Mouse (Mus musculus) stomach, embryonic 16.5 days (tissue): ENCODE data around the gene Arap1. TPM values are rescaled to one million over a fixed set of nuclear protein-coding genes. Genes with fewer than 3 reads are reported as not detected.
A peak's percentile ranks its signal among the peaks of the same experiment; 100 is the strongest.

Experiments
- ATAC-seq: fragments of 200-750 bp; cut with Nextera tagmentation; 2 replicates; pipeline ENCODE4 v1.8.0; 2017; ENCODE audit warnings: moderate number of reproducible peaks, moderate TSS enrichment; ENCODE audit not compliant: insufficient read depth, low FRiP score
- H3K27ac ChIP-seq: fragments of 300-500 bp; sonication (generic); 2 replicates; pipeline ENCODE4 v1.5.1; 2014; ENCODE audit warnings: low read length
- H3K27me3 ChIP-seq: fragments of 300-500 bp; sonication (generic); 2 replicates; pipeline ENCODE4 v1.6.1; 2014; ENCODE audit warnings: low read length, control low read depth, mixed read lengths; ENCODE audit not compliant: control insufficient read depth, insufficient read depth
- H3K36me3 ChIP-seq: fragments of 300-500 bp; sonication (generic); 2 replicates; pipeline ENCODE4 v1.6.1; 2014; ENCODE audit warnings: low read length; ENCODE audit not compliant: control insufficient read depth, insufficient read depth
- H3K4me1 ChIP-seq: fragments of 300-500 bp; sonication (generic); 2 replicates; pipeline ENCODE4 v1.6.1; 2014; ENCODE audit warnings: low read length, control low read depth, mixed read lengths; ENCODE audit not compliant: control insufficient read depth, insufficient read depth
- H3K4me2 ChIP-seq: fragments of 300-500 bp; sonication (generic); 2 replicates; pipeline ENCODE4 v1.6.1; 2014; ENCODE audit warnings: low read depth, low read length, mixed read lengths
- H3K4me3 ChIP-seq: fragments of 300-500 bp; sonication (generic); replicated peaks from 2 replicates; pipeline ENCODE4 v1.5.1; 2014; ENCODE audit warnings: mild to moderate bottlenecking, low read length
- H3K9ac ChIP-seq: fragments of 300-500 bp; sonication (generic); 2 replicates; pipeline ENCODE4 v1.6.1; 2014; ENCODE audit warnings: low read length
- H3K9me3 ChIP-seq: fragments of 300-500 bp; sonication (generic); replicated peaks from 2 replicates; pipeline ENCODE4 v1.6.1; 2016; ENCODE audit warnings: low read length, control low read depth; ENCODE audit not compliant: control insufficient read depth
- WGBS: fragments of 180-500 bp; shearing (Covaris S2); extraction: QIAGEN DNeasy Blood & Tissue Kit; methylation state at CpG from one replicate; pipeline ENCODE4 v1.1.7; 2014; 5-methylcytosine and 5-hydroxymethylcytosine counted together
- polyA plus RNA-seq: library from polyadenylated mRNA; unstranded; fragments of >200 nt; fragmentation: Nextera tagmentation; extraction: Ambion mirVana; gene quantifications from 2 replicates; pipeline ENCODE4 v1.2.1, GENCODE M21; 2015

Arap1 gene
- polyA plus RNA-seq, 1 experiment from 2014 or later = 105 TPM

DNA sequence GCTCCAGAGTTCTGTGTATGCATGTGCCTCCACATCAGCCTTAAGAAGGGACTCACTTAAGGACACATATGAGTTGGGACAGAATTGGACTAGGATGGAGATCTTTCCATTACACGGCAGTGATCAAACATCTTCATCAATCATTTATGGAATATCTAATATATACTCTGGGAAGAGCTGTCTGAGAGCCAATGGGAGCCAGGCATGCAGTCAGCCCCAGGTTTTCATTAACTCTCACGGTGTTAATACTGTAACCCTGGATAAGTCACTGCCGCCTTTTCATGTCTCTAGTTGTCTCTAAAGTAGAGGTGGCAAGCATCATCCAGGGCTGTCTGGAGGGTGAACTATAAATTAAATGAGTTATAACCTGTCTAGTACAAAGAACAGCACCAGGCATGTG is 34.8 kb upstream of the Arap1 start:
- Histone ChIP-seq H3K27ac (no peak overlapping the region), H3K4me2 (no peak overlapping the region)

DNA sequence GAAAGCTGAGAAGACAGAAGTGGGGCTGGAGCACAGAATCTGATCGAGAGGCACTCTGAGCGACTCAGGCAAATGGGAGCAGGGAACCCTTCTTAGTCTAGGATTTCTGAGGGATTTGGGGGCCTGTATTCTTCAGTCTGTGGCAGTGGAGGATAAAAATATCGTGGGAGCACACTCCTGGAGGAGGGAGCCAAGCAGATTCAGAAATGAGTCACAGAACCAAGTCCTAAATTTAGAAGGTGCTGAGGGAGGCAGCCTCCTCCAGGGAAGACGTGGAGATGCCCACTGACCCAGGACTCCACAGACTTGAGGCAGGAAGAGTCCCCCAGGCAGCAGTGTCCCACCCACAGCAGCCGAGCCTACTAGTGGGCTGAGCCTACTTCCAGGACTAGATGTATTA is 33.5 kb upstream of the Arap1 start:
- Histone ChIP-seq H3K9ac (no peak overlapping the region), H3K4me1 (peaks cover 12% of the 10 kb centered on the region; the same call in 1 of the 2 replicates), H3K27ac (no peak overlapping the region), H3K9me3 (no peaks in the 10 kb centered on the region), H3K36me3 (no peaks in the 10 kb centered on the region), H3K4me2 (no peak overlapping the region), H3K4me3 (no peak overlapping the region), H3K27me3 (no peaks in the 10 kb centered on the region)
- 63% methylated on average over 5 of the region's 5 CpGs for WGBS
- no peak for ATAC-seq

More for the DNA sequence above, 34.8 kb upstream of the Arap1 start:
- 64% methylated on average over 3 of the region's 3 CpGs for WGBS
- Histone ChIP-seq H3K9ac (no peak overlapping the region), H3K4me1 (peaks cover 12% of the 10 kb centered on the region; the same call in 1 of the 2 replicates), H3K9me3 (no peaks in the 10 kb centered on the region), H3K36me3 (no peaks in the 10 kb centered on the region), H3K27me3 (no peaks in the 10 kb centered on the region), H3K4me3 (no peak overlapping the region)
- ATAC-seq = no peak

DNA sequence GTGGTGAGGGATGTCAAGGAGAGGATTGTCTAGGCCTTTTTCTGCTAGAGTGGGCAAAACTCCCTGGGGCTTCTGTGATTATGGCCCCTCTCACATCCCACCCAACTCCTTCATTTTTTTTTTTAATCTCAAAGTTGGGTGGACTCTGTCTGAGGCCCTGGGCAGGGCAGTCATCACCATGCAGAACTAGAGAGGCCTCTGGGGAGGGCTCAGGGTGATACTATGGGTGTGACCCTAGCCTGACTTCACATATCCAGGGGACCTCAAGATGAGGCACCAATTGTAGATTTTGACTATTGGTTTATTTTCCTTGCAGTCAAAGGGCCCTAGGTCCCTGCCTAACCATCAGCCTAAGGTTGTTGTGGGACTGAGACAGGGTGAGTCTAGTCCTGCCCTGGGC is 32.2 kb upstream of the Arap1 start:
- H3K4me1 ChIP-seq = peaks cover 16% of the 10 kb centered on the region; the same call in 1 of the 2 replicates
- ATAC-seq = no peak
- H3K9ac ChIP-seq = no peak overlapping the region
- H3K27me3 ChIP-seq = no peaks in the 10 kb centered on the region
- no peaks in the 10 kb centered on the region for H3K9me3 ChIP-seq
- H3K36me3 ChIP-seq = no peaks in the 10 kb centered on the region
- H3K4me3 ChIP-seq = no peak overlapping the region
- H3K27ac ChIP-seq = peak overlapping the region; percentile 79
- H3K4me2 ChIP-seq = no peak overlapping the region

DNA sequence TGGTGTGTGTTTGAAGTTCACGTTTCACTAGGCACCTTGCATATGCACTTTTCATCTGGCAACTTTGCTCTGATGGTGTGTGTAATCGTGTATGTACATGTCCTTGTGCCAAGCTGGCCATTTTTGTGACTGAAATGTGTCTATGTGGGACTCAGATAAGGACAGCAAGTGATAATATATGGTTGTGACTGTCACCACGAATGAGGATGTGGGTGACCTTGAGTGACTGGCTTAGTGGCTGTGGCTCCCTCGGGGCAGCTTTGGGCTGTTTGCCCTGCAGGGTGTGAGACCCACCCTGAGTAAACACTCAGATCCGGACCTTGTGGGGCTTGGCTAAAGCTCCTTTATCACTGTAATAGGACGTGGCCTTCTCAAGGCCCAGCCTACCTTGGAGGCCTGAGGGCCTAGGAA is 31.3 kb upstream of the Arap1 start:
- peak overlapping the region; percentile 79 for H3K27ac ChIP-seq
- 44% methylated on average over 6 of the region's 6 CpGs for WGBS
- peak; percentile 79 for ATAC-seq

DNA sequence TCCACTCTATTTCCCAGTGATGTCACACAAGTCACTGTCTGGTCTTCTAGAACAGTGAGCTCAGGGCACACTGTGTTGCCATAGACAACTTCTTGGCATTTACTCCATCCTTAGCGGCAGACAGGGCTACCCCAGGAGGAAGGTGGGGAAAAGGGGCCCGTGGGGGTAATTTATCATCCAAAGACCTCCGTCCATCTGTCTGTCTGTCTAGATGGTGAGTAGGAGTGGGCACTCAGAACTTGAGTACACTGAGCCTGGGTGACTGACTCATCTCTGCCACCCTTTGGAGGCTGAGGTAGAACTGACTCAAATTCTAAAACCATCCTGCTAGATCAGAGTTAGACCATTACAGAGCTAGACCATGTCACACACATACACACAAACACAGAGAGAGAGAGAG is 30.9 kb upstream of the Arap1 start, which contains the start of gene Stard10:
Gene Stard10, plus strand, starts transcription at position 73 of the 400 bp plus-strand sequence.
- Histone ChIP-seq H3K27me3 (no peaks in the 10 kb centered on the region), H3K9ac (no peak within 1 kb of the TSS), H3K4me1 (peaks cover 16% of the 10 kb centered on the region; the same call in 1 of the 2 replicates), H3K9me3 (no peaks in the 10 kb centered on the region), H3K4me3 (no peak within 1 kb of the TSS), H3K27ac (peak within 1 kb of the TSS; percentile 79), H3K36me3 (no peaks in the 10 kb centered on the region), H3K4me2 (no peak within 1 kb of the TSS)
- no peak for ATAC-seq
- WGBS = 58% methylated on average over 3 of the region's 3 CpGs

More for the DNA sequence above, 31.3 kb upstream of the Arap1 start:
- Histone ChIP-seq H3K4me2 (no peak overlapping the region), H3K9me3 (no peaks in the 10 kb centered on the region), H3K27me3 (no peaks in the 10 kb centered on the region), H3K4me1 (peaks cover 16% of the 10 kb centered on the region; the same call in 1 of the 2 replicates), H3K9ac (no peak overlapping the region), H3K4me3 (no peak overlapping the region), H3K36me3 (no peaks in the 10 kb centered on the region)

DNA sequence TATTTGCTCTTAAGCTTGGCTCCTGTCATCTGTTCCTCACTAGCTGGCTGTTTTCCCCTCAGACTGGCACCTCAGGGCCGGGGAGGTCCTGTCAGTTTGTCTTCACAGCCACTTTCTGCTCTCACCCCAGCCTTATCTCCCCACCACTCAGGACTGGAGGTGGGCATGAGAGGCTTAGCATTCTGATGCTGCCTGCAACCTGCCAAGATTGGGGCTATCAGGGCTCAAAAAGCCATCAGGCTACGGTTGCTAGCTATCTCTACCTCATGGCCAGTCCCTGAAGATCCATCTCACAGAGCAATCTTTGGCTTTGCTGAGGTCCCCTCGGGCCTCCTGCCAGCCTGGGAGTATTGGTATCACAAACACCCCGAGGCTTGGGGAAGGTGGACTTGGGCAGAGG is 29.0 kb upstream of the Arap1 start:
- Histone ChIP-seq H3K9me3 (no peaks in the 10 kb centered on the region), H3K36me3 (no peaks in the 10 kb centered on the region), H3K27ac (0 out of 2 replicates have a peak overlapping the region, but pooled peaks have one; percentile 2), H3K4me2 (no peak overlapping the region), H3K4me3 (no peak overlapping the region), H3K27me3 (no peaks in the 10 kb centered on the region), H3K4me1 (peaks cover 18% of the 10 kb centered on the region; the same call in 1 of the 2 replicates), H3K9ac (no peak overlapping the region)
- ATAC-seq = no peak
- WGBS = 58% methylated on average over 4 of the region's 4 CpGs

DNA sequence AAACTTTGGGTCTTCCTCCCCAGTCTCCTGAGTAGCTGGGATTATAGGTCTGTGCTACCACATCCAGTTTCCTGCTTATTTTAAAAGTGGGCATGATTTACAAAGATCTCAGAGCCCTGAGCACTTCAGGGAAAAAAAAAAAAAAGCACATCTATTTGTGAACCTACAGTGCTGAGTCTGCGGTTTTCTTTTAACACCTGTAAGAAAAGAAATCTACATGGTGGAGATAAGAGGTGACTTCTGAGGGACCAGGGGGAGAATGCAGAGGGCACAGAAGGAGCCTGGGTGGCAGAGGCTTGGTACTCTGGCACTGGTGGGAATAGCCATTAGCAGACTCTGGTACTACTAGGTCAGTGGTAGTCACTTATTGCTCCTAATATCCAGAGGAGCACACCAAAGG is 28.1 kb upstream of the Arap1 start:
- no peaks in the 10 kb centered on the region for H3K9me3 ChIP-seq
- H3K4me3 ChIP-seq = no peak overlapping the region
- H3K4me2 ChIP-seq = peak overlapping the region; percentile 80; the same call in 1 of the 2 replicates
- H3K9ac ChIP-seq = 0 out of 2 replicates have a peak overlapping the region, but pooled peaks have one; percentile 1
- no peaks in the 10 kb centered on the region for H3K27me3 ChIP-seq
- peaks cover 28% of the 10 kb centered on the region; the same call in 1 of the 2 replicates for H3K4me1 ChIP-seq
- no peaks in the 10 kb centered on the region for H3K36me3 ChIP-seq
- peak overlapping the region; percentile 92 for H3K27ac ChIP-seq
- WGBS = 66% methylated on average over 1 of the region's 1 CpGs
- ATAC-seq = no peak

DNA sequence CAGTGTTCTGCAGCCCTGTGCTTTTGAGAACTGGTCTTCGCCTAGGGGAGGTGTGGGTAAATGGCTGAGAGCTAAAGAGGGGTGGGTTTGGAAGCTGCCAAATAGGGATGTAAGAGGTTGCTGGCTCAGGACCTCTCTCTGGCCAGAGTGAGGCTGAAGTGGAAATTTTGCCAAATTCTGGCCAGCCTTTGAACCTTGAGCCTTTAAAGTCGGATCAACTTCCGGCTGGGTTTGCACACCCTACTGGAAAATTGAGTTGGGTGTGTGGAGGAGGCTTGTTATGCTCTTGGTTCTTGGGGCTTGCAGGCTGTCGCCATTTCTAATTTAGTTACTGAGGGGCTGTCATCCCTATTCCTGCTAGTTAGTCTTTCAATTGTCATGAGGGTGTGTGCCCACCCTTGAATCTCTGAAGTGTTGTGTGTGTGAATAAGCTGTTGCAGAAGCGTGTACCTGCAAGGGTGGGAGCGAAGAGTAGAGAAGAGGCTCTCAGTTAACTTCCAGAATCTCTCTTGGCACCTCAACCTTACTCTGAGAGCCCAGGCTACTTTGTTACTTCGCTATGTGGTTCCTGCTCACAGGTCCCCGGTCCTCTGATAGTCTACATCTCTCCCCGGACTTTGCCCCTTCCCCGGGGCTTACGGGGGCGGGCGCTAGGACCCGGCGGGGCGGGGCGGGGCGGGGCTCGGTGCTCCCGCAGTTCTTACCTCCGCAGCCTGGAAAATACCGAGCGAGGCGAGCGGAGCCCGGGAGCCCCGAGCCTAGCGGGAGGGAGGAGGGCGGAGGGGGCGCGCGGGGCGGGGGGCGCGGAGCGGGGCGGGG is 27.3 kb upstream of the Arap1 start:
- no peaks in the 10 kb centered on the region for H3K9me3 ChIP-seq
- peak overlapping the region; percentile 92 for H3K27ac ChIP-seq
- no peaks in the 10 kb centered on the region for H3K36me3 ChIP-seq
- ATAC-seq = peak; percentile 68
- no peaks in the 10 kb centered on the region for H3K27me3 ChIP-seq
- H3K4me1 ChIP-seq = peaks cover 27% of the 10 kb centered on the region; the same call in 1 of the 2 replicates
- H3K9ac ChIP-seq = peak overlapping the region; percentile 90
- peak overlapping the region; percentile 80 for H3K4me2 ChIP-seq
- 5% methylated on average over 24 of the region's 37 CpGs for WGBS
- H3K4me3 ChIP-seq = peak overlapping the region; percentile 76

DNA sequence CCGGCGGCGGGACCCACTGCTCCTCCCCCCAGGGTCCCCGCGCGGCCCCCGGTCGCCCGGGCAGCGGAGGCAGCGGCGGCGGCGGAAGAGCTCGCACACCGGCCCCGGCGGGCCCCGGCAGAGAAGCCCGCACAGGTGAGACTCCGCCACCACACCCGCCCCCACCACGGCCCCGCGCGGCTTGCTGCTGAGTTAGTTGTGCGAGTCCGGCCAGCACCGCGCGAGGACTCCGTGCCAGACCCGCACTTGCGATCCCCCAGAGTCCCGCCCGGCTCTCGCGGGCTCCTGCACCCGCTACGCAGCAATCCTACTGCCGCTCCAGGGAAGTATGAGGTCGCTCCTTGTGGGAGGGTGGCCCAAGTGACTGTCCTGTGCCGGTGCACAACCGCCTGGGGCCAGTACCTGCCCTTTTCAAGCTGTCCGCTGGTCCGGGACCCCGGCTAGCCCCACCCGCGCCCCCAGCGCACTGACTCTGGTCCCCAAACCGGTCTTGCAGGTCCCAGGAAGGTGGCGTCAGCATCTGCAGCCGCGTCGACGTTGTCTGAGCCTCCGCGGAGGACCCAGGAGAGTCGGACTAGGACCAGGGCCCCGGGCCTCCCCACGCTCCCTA is 26.5 kb upstream of the Arap1 start:
- ATAC-seq = peak; percentile 38
- 2% methylated on average over 44 of the region's 61 CpGs for WGBS
- Histone ChIP-seq H3K36me3 (no peaks in the 10 kb centered on the region), H3K4me1 (peaks cover 24% of the 10 kb centered on the region; the same call in 1 of the 2 replicates), H3K27me3 (no peaks in the 10 kb centered on the region), H3K9ac (peak overlapping the region; percentile 90), H3K9me3 (no peaks in the 10 kb centered on the region), H3K27ac (peak overlapping the region; percentile 92), H3K4me2 (peak overlapping the region; percentile 80), H3K4me3 (peak overlapping the region; percentile 76)
